18 mouse cellular contexts compared by ENCODE assay signal in genomic region chr3:38928751-38929150, GRCm38 (mm10). TPM values are rescaled to one million over a fixed set of nuclear protein-coding genes. Genes with fewer than 3 reads are reported as not detected.
DNase-seq lines count a peak whose midpoint lies in the region; ATAC-seq lines count a peak whose summit lies in the region.
"Had no signal": no experiment of that assay in that cellular context is flagged by ENCODE, and none has a peak within 500 bp of the region (broad histone marks: within the 10 kb centered on the region; RNA-seq: fewer than 3 reads in every experiment).

No protein-coding gene starts in this region.

- H3K9ac ChIP-seq in heart, embryonic 12.5 days: no peak overlapping the region
- no peak overlapping the region for H3K9ac ChIP-seq in lung, embryonic 15.5 days
- H3K9ac ChIP-seq in embryonic facial prominence, embryonic 15.5 days: no peak overlapping the region
- H3K9ac ChIP-seq: embryonic facial prominence, embryonic 13.5 days had no signal

- no peak for ATAC-seq in heart, embryonic 12.5 days (ENCODE audit: insufficient number of reproducible peaks, low FRiP score)
- peak; percentile 23; the same call in 1 of the 2 replicates for ATAC-seq in lung, embryonic 15.5 days (ENCODE audit: borderline replicate concordance, extremely low read depth, low FRiP score, low TSS enrichment)
- no peak for ATAC-seq in embryonic facial prominence, embryonic 15.5 days (ENCODE audit: insufficient number of reproducible peaks, low FRiP score, low TSS enrichment, low read depth)
- ATAC-seq: forebrain, embryonic 16.5 days; inflammation-experienced regulatory T-cells, adult 6 months had no signal

- H3K4me1 ChIP-seq in heart, embryonic 12.5 days (replicated peaks): peaks cover 9% of the 10 kb centered on the region; the same call in 1 of the 2 replicates
- peaks cover 16% of the 10 kb centered on the region for H3K4me1 ChIP-seq in lung, embryonic 15.5 days
- H3K4me1 ChIP-seq in embryonic facial prominence, embryonic 15.5 days: peaks cover 6% of the 10 kb centered on the region; the same call in 1 of the 2 replicates

- no peak overlapping the region for H3K4me2 ChIP-seq in heart, embryonic 12.5 days
- no peak overlapping the region for H3K4me2 ChIP-seq in lung, embryonic 15.5 days
- H3K4me2 ChIP-seq in embryonic facial prominence, embryonic 15.5 days (replicated peaks): no peak overlapping the region
- H3K4me2 ChIP-seq: embryonic facial prominence, embryonic 13.5 days; liver, embryonic 11.5 days had no signal

- H3K27ac ChIP-seq in heart, embryonic 12.5 days (ENCODE audit: poor library complexity, severe bottlenecking): 0 out of 2 replicates have a peak overlapping the region, but pooled peaks have one; percentile 8
- no peak overlapping the region for H3K27ac ChIP-seq in lung, embryonic 15.5 days
- peak overlapping the region; percentile 18 for H3K27ac ChIP-seq in embryonic facial prominence, embryonic 15.5 days (replicated peaks)
- H3K27ac ChIP-seq: kidney, postnatal 0 days had no signal

- H3K27me3 ChIP-seq in heart, embryonic 12.5 days (replicated peaks): no peaks in the 10 kb centered on the region
- H3K27me3 ChIP-seq in lung, embryonic 15.5 days: no peaks in the 10 kb centered on the region
- no peaks in the 10 kb centered on the region for H3K27me3 ChIP-seq in embryonic facial prominence, embryonic 15.5 days
- H3K27me3 ChIP-seq: embryonic facial prominence, embryonic 13.5 days had no signal

- 41% methylated on average over 3 of the region's 3 CpGs for WGBS in heart, embryonic 12.5 days
- WGBS in lung, embryonic 15.5 days: 27% methylated on average over 3 of the region's 3 CpGs
- WGBS in embryonic facial prominence, embryonic 15.5 days: 33% methylated on average over 3 of the region's 3 CpGs

- intact Hi-C loops in heart, postnatal 36 days (cut with DNase I): no loop called here

- no peak for DNase-seq in heart, postnatal 36 days
- DNase-seq in lung, postnatal 10 days: no peak
- no peak for DNase-seq in gastrocnemius, postnatal 25 days
- no peak for DNase-seq in embryo, embryonic 10 days (ENCODE audit: low spot score)
- DNase-seq: cerebellum, adult 11 months; cerebellum, postnatal 36 days; gastrocnemius, postnatal 10 days; thymus, adult 18-20 months had no signal

- H3K9me3 ChIP-seq in heart, embryonic 12.5 days (replicated peaks): no peaks in the 10 kb centered on the region
- H3K9me3 ChIP-seq in lung, embryonic 15.5 days: no peaks in the 10 kb centered on the region
- no peaks in the 10 kb centered on the region for H3K9me3 ChIP-seq in embryonic facial prominence, embryonic 15.5 days (replicated peaks)
- H3K9me3 ChIP-seq: embryonic facial prominence, embryonic 13.5 days had no signal

- no peak overlapping the region for H3K4me3 ChIP-seq in heart, embryonic 12.5 days
- no peak overlapping the region for H3K4me3 ChIP-seq in lung, embryonic 15.5 days
- no peak overlapping the region for H3K4me3 ChIP-seq in embryonic facial prominence, embryonic 15.5 days (replicated peaks)
- H3K4me3 ChIP-seq: embryonic facial prominence, embryonic 13.5 days had no signal

- no peaks in the 10 kb centered on the region for H3K36me3 ChIP-seq in heart, embryonic 12.5 days
- H3K36me3 ChIP-seq in lung, embryonic 15.5 days: no peaks in the 10 kb centered on the region
- no peaks in the 10 kb centered on the region for H3K36me3 ChIP-seq in embryonic facial prominence, embryonic 15.5 days
- H3K36me3 ChIP-seq: G1E had no signal

RNA-seq across cellular contexts. Expression of gene Fat4, which starts 42.0 kb away (rescaled TPM):
- 5.3 and 7.0 TPM in 2 replicates for polyA plus RNA-seq in heart, embryonic 12.5 days (2016; fragmentation: Nextera tagmentation; extraction: Ambion mirVana)
- 1 to 10 TPM; 6.3 to 7.0 TPM for total RNA-seq in heart, postnatal 36 days (2021)
- polyA plus RNA-seq in lung, embryonic 15.5 days (2015; fragmentation: Nextera tagmentation; extraction: Ambion mirVana): 4.6 and 5.3 TPM in 2 replicates
- 9.5 and 10.1 TPM in 2 replicates for polyA plus RNA-seq in embryonic facial prominence, embryonic 15.5 days (2015; fragmentation: Nextera tagmentation; extraction: Ambion mirVana)
- 1 to 10 TPM; 3.3 to 3.9 TPM for total RNA-seq in gastrocnemius, postnatal 25 days (2021)
- total RNA-seq: neutrophil, adult 5-6 weeks had no signal
- polyA plus RNA-seq: G1E had no signal
